9 mouse cellular contexts compared by ENCODE assay signal in the genomic region with DNA sequence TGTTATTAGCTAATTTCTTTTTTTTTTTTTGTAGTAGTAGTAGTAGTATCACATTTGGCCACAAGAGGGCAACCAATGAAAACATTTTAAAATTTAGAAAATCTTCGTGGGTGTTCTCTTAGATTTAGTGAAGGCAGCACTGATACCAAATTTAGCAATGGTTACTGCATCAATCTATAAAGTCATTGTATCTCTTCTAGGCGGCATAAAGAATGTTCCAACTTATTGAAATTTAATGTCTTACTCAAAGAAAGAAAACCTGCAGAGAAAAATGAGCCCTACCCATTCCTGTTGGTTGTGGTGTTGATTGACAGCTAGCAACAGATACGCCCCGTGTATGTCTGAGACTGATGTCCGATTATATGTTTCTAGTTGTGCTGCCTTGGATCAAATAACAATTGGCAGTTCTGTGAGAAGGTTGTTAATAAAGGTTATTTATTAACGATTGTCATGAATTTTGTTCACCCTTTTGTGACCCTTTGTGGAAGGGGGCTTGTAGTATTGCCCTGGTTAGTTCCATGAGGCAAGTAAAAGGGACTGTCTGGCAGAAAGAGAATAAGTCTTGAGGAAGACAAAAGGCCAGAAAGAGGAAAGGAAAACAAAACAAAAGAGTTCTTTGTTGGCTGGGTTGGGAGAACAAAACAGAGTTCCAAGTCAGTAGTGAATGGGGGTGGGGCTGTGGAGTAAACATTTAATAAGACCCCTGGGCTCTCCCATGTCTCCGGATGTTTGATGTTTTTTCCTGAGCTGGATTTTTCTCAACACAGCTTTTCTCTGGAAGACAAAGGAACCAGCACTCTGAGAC.
DNase-seq lines count a peak whose midpoint lies in the region; ATAC-seq and TF ChIP-seq lines count a peak whose summit lies in the region.
"Had no signal": no experiment of that assay in that cellular context is flagged by ENCODE, and none has a peak within 500 bp of the region (broad histone marks: within the 10 kb centered on the region; RNA-seq: fewer than 3 reads in every experiment).

No protein-coding gene starts in this region.

- peak; percentile 22 for DNase-seq in kidney, adult 9 months
- no peak for DNase-seq in kidney, adult 18-20 months
- peak; percentile 41 for DNase-seq in adipocyte (ENCODE audit: low spot score)
- no peak for DNase-seq in B cell, adult 2 months
- DNase-seq in adrenal gland, postnatal 25 days, result no peak
- DNase-seq in right cerebral cortex, postnatal 4 days, result no peak

- 7% methylated on average over 7 of the region's 7 CpGs for WGBS in hindbrain, embryonic 12.5 days

- H3K4me3 ChIP-seq in hindbrain, embryonic 12.5 days, result peak overlapping the region; percentile 14
- H3K4me3 ChIP-seq in myocyte, result no peak overlapping the region
- H3K4me3 ChIP-seq: liver, embryonic 15.5 days had no signal

- H3K9me3 ChIP-seq in hindbrain, embryonic 12.5 days (replicated peaks), result no peaks in the 10 kb centered on the region
- H3K9me3 ChIP-seq: liver, embryonic 15.5 days had no signal

- H3K79me2 ChIP-seq in myocyte (ENCODE audit: control insufficient read depth, insufficient read depth), result no peaks in the 10 kb centered on the region

- peak; percentile 87 for ATAC-seq in hindbrain, embryonic 12.5 days (ENCODE audit: low FRiP score)

- no peak for TF ChIP-seq POLR2A in myocyte (IDR thresholded peaks at IDR 0.05; ENCODE audit: insufficient read length, low read depth)

- no peaks in the 10 kb centered on the region for H3K27me3 ChIP-seq in hindbrain, embryonic 12.5 days
- H3K27me3 ChIP-seq in myocyte (ENCODE audit: control insufficient read depth, insufficient read depth, insufficient read length), result no peaks in the 10 kb centered on the region
- H3K27me3 ChIP-seq: liver, embryonic 15.5 days had no signal

- H3K27ac ChIP-seq in hindbrain, embryonic 12.5 days, result peak overlapping the region; percentile 77
- H3K27ac ChIP-seq: liver, embryonic 15.5 days had no signal

- peak overlapping the region; percentile 18; the same call in 1 of the 2 replicates for H3K9ac ChIP-seq in hindbrain, embryonic 12.5 days
- H3K9ac ChIP-seq: liver, embryonic 15.5 days had no signal

- H3K4me2 ChIP-seq in hindbrain, embryonic 12.5 days (replicated peaks), result peak overlapping the region; percentile 45
- H3K4me2 ChIP-seq in myocyte (ENCODE audit: low read depth), result peak overlapping the region; percentile 31
- H3K4me2 ChIP-seq: liver, embryonic 15.5 days had no signal

- no peaks in the 10 kb centered on the region for H3K4me1 ChIP-seq in hindbrain, embryonic 12.5 days
- H3K4me1 ChIP-seq: liver, embryonic 15.5 days had no signal

- no peak overlapping the region for H3ac ChIP-seq in myocyte (ENCODE audit: control insufficient read depth, insufficient read length)

- H3K36me3 ChIP-seq in hindbrain, embryonic 12.5 days, result no peaks in the 10 kb centered on the region
- no peaks in the 10 kb centered on the region for H3K36me3 ChIP-seq in myocyte (ENCODE audit: control insufficient read depth, insufficient read depth)
- H3K36me3 ChIP-seq: liver, embryonic 15.5 days had no signal

TF ChIP-seq in myocyte, 11 proteins besides CTCF, POLR2A, EP300 and RAD21:
- TF ChIP-seq REST (IDR thresholded peaks at IDR 0.05; ENCODE audit: insufficient read depth, insufficient read length) (no peak), E2F4 (IDR thresholded peaks at IDR 0.05; ENCODE audit: insufficient read depth) (no peak), MYOG (IDR thresholded peaks at IDR 0.05; ENCODE audit: control insufficient read depth in 1 of 3, insufficient read depth in 1 of 3, insufficient read length in 2 of 3, low read depth in 2 of 3) (no peak), MAX (IDR thresholded peaks at IDR 0.05; ENCODE audit: low read depth) (no peak), TCF12 (IDR thresholded peaks at IDR 0.05; ENCODE audit: insufficient read depth, poor library complexity, severe bottlenecking) (no peak), USF1 (IDR thresholded peaks at IDR 0.05; ENCODE audit: low read depth) (no peak), CEBPB (IDR thresholded peaks at IDR 0.05; ENCODE audit: insufficient read depth, poor library complexity, severe bottlenecking) (no peak), SRF (IDR thresholded peaks at IDR 0.05; ENCODE audit: control insufficient read depth, insufficient read length, low read depth) (no peak)
TF ChIP-seq in myocyte: peak in this region for 0.

Comparison
In these comparisons a context has a peak if more than half of its experiments do, and no peak if none do; other contexts are left out.
1. DNase-seq: peak in kidney, adult 9 months (single experiment) and adipocyte (single experiment); none in kidney, adult 18-20 months (single experiment), B cell, adult 2 months (0 of 2), adrenal gland, postnatal 25 days (single experiment) and right cerebral cortex, postnatal 4 days (single experiment).